Mouse (Mus musculus) frontal cortex, postnatal 25 days (tissue): ENCODE results near the gene Kmt2b.
A peak's percentile ranks its signal among the peaks of the same experiment; 100 is the strongest.

Experiments
- DNase-seq, 2 experiments: peaks; one replicate each; pipeline ENCODE4 v3.0.0; 2022; ENCODE audit warnings: low spot score in 2 of 2

Gene Kmt2b

GRCm38 (mm10) chr7:30534633-30535577 is 53.6 kb downstream of the Kmt2b start, which contains the start of gene Arhgap33:
Gene Arhgap33, minus strand, starts transcription at chr7:30535060.
- DNase-seq = peak; percentile 86 to 94

- no peak for DNase-seq
Measured at GRCm38 (mm10) chr7:30533941-30534632, 54.4 kb downstream of the Kmt2b start.

- DNase-seq = no peak
Measured at GRCm38 (mm10) chr7:30532931-30533330, 55.6 kb downstream of the Kmt2b start.

GRCm38 (mm10) chr7:30531291-30531815 is 57.2 kb downstream of the Kmt2b start:
- DNase-seq = peak in 1 of 2 experiments; percentile 63

- DNase-seq = no peak
Measured at GRCm38 (mm10) chr7:30526981-30527380, 61.5 kb downstream of the Kmt2b start.

GRCm38 (mm10) chr7:30526399-30526798 is 62.1 kb downstream of the Kmt2b start:
- DNase-seq = no peak

- DNase-seq = no peak
Measured at GRCm38 (mm10) chr7:30525954-30526353, 62.6 kb downstream of the Kmt2b start.

GRCm38 (mm10) chr7:30524487-30524886 is 64.0 kb downstream of the Kmt2b start:
- no peak for DNase-seq

- DNase-seq = no peak
Measured at GRCm38 (mm10) chr7:30522871-30523270, 65.7 kb downstream of the Kmt2b start.

GRCm38 (mm10) chr7:30520856-30521255 is 67.7 kb downstream of the Kmt2b start:
- no peak for DNase-seq

- no peak for DNase-seq
Measured at GRCm38 (mm10) chr7:30520396-30520795, 68.1 kb downstream of the Kmt2b start.
